Mouse (Mus musculus): ENCODE data around the gene Tnfrsf25. TPM values are rescaled to one million over a fixed set of nuclear protein-coding genes. Genes with fewer than 3 reads are reported as not detected.

Tnfrsf25 gene
- polyA plus RNA-seq, 1 experiment from 2014 or later = 0.90 TPM

DNA sequence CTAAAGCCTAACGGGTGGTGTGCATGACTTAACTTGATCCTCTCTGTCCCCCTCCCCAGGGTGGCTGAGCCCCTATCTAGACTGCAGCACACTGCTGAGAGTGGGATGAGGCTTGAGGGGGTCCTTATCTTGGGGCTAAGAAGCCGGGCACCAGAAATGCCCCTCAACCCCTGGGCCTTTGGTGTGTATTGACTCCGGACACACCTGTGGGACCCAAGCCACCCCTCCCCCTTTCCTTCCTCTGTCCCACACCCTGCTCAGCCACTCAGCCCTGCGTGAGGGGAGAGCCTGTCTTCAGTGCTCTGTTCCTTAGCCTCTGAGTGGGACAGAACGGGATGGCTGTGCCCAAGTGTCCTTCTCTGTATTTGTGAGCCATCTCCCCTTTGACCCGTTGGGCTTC, 18.8 kb upstream of the Tnfrsf25 start:
- no peaks in the 10 kb centered on the region for H3K9me3 ChIP-seq
- H3K4me1 ChIP-seq = peaks cover 73% of the 10 kb centered on the region
- H3K4me3 ChIP-seq = peak overlapping the region; percentile 47
- H3K27me3 ChIP-seq (ENCODE audit: insufficient read depth, poor library complexity, severe bottlenecking) = 0 out of 2 replicates have a peak, but pooled peaks cover 12% of the 10 kb centered on the region
- 31% methylated on average over 6 of the region's 6 CpGs for WGBS
- DNase-seq (ENCODE audit: low spot score) = no peak
- H3K27ac ChIP-seq = peak overlapping the region; percentile 79
- H3K36me3 ChIP-seq = peaks cover 2% of the 10 kb centered on the region

DNA sequence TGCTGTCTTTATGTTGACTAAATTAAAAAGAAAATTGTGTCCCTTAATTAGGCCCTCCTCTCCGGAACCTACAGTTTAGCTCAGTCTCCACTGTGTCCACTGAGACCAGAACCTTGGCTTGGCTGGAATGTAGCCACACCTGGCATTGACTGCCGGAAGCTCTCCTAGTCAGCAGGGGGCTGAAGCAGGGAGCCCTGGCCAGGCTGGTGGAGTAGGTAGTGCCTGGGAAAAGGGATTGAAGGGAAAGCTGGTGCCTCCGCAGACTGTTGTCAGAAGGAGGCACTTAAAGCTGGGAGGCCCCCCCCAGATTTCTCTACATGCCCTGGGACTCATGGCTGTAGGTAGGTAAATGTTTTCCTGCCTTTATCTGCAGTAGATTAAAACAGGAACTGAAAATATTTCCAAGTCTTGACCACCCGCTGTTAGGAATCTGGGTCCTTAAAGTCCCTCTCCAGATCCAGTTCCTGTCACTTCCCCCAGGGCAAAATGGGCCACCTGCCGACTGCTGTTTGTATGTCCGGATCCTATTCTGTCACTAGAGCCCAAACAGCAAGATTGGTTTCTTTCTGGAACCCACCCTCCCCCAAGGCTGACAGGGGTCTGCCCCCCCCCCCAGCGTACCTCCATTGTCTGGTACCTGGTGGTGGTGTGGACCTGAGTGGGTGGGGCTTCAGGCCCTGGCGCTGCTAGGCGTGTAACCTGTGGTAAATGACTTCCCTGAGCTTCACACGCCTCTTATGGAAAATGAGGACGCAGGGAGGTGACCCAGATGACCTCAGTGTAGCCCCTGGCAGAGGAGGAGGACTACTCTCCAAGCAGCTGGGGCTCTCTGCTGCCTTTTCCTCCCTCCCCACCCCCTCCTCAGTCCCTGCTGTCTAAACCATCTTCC, 17.6 kb upstream of the Tnfrsf25 start:
- peak overlapping the region; percentile 47 for H3K4me3 ChIP-seq
- peaks cover 67% of the 10 kb centered on the region for H3K4me1 ChIP-seq
- WGBS = 27% methylated on average over 11 of the region's 11 CpGs
- peak overlapping the region; percentile 29; the same call in 1 of the 2 replicates for H3K27ac ChIP-seq
- 0 out of 2 replicates have a peak, but pooled peaks cover 12% of the 10 kb centered on the region for H3K27me3 ChIP-seq (ENCODE audit: insufficient read depth, poor library complexity, severe bottlenecking)
- DNase-seq (ENCODE audit: low spot score) = no peak
- no peaks in the 10 kb centered on the region for H3K9me3 ChIP-seq
- peaks cover 13% of the 10 kb centered on the region for H3K36me3 ChIP-seq

DNA sequence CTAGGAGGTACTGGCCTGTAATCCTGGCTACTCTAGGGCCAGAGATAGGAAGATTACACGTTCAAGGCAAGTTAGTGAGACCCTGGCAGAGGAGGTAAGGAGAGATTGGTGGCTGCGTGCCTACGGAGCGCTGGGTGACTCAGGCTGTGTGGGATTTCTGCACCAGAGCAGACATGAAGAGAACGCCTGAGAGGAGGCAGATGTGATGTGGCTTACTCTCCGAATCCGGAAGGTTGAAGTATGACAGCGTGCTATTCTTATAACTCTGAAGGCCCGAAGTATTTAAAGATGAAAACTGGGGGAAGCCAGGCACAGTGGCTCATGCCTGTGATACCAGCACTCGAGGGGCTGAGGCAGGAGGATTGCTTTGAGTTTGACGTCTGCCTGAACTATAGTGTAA, 15.2 kb upstream of the Tnfrsf25 start:
- peak overlapping the region; percentile 16; the same call in 1 of the 2 replicates for H3K27ac ChIP-seq
- DNase-seq (ENCODE audit: low spot score) = no peak
- peaks cover 32% of the 10 kb centered on the region for H3K36me3 ChIP-seq
- peaks cover 66% of the 10 kb centered on the region for H3K4me1 ChIP-seq
- no peaks in the 10 kb centered on the region for H3K9me3 ChIP-seq
- no peak overlapping the region for H3K4me3 ChIP-seq
- 67% methylated on average over 11 of the region's 11 CpGs for WGBS
- H3K27me3 ChIP-seq (ENCODE audit: insufficient read depth, poor library complexity, severe bottlenecking) = peaks cover 27% of the 10 kb centered on the region

DNA sequence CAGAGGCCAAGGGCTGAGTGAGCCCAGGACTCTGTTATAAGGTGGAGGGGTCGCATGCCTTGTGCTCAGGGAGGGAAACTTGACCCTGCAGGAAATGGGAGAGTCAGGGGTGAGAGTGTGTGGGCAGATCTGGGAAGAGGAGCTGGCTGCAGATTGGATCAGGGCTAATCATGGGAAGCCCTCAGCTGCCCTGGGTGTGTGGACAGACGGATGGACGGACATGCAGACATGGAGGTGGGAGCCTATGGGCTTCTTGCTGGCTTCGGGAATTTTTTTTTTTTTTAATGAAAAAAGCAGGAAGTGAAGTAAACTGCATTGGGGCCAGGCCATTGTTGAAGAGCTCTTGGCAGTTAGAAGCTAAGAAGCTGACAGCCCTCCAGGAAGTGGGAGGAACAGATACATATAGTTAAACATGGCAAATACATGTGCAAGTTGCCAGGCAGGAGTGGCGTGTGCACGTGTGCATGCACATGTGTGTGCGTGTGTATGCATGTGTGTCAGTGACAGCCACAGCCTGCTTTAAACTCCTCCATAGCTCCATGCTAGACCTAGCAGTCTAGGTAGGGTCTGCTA, 14.6 kb upstream of the Tnfrsf25 start:
- peaks cover 65% of the 10 kb centered on the region for H3K4me1 ChIP-seq
- DNase-seq (ENCODE audit: low spot score) = no peak
- H3K9me3 ChIP-seq = no peaks in the 10 kb centered on the region
- peaks cover 38% of the 10 kb centered on the region for H3K36me3 ChIP-seq
- WGBS = 57% methylated on average over 7 of the region's 7 CpGs
- no peak overlapping the region for H3K4me3 ChIP-seq
- peak overlapping the region; percentile 9; the same call in 1 of the 2 replicates for H3K27ac ChIP-seq
- H3K27me3 ChIP-seq (ENCODE audit: insufficient read depth, poor library complexity, severe bottlenecking) = peaks cover 29% of the 10 kb centered on the region

DNA sequence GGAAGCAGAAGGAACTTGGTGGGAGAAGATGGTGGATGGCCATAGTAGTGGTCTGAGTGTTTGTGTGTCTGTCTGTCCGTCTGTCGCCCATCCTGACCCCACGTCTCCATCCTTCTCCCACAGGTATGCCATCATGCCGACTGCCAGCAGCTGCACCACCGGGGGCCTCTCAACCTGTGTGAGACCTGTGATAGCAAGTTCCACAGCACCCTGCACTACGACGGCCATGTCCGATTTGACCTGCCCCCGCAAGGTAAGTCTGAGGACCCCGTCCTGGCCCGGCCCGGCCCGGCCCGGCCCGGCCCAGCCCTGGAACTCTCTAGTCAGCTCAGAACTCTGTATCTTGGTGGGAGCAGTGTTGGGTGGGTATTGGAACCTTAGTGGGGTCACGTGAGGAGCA, 13.8 kb upstream of the Tnfrsf25 start:
- Histone ChIP-seq H3K36me3 (peaks cover 44% of the 10 kb centered on the region), H3K4me3 (no peak overlapping the region), H3K27ac (no peak overlapping the region), H3K9me3 (no peaks in the 10 kb centered on the region), H3K27me3 (ENCODE audit: insufficient read depth, poor library complexity, severe bottlenecking) (peaks cover 26% of the 10 kb centered on the region), H3K4me1 (peaks cover 60% of the 10 kb centered on the region)
- no peak for DNase-seq (ENCODE audit: low spot score)
- 89% methylated on average over 16 of the region's 16 CpGs for WGBS

DNA sequence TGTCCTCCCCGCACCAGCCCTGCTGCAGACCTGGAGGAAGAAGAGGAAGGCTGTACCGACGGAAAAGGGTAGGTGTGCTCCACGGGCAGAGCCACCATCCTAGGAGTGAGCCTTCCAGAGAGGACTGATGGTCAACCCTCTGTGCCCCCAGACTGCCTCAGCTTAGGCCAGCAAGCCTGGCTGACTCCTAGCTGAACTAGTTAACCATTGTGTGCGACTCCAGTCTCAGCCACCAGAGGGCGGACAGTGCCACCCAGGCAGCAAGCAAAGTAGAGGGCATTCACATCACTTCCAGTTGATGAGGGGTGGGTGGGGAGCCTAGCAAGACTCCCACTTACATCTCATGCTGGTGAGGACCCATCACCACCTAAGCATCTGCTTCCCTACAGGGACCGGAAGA, 12.7 kb upstream of the Tnfrsf25 start:
- peaks cover 52% of the 10 kb centered on the region for H3K36me3 ChIP-seq
- no peak for DNase-seq (ENCODE audit: low spot score)
- H3K4me1 ChIP-seq = peaks cover 60% of the 10 kb centered on the region

DNA sequence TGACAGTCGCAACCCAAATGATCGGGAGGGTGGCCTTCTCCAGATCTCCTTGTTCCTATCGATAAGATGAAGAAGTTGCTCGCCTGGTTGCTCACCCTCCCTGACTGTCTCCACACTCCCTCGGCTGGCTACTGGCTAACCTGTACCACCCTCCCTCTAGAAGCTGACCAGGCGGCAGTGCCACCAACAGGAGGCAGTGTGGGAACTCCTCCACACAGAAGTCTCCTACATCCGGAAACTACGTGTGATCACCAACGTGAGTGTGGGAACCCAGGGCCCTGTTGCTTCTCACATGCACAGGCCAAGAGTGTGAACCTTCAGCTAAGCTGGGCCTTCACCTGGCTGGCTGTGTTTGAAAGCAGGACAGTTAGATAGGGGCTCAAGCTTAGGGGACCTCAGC, 9.0 kb upstream of the Tnfrsf25 start:
- peaks cover 85% of the 10 kb centered on the region for H3K36me3 ChIP-seq
- no peak for DNase-seq (ENCODE audit: low spot score)
- H3K9me3 ChIP-seq = no peaks in the 10 kb centered on the region
- no peak overlapping the region for H3K27ac ChIP-seq
- peaks cover 45% of the 10 kb centered on the region for H3K27me3 ChIP-seq (ENCODE audit: insufficient read depth, poor library complexity, severe bottlenecking)
- peak overlapping the region; percentile 59; the same call in 1 of the 2 replicates for H3K4me3 ChIP-seq
- WGBS = 49% methylated on average over 9 of the region's 9 CpGs
- H3K4me1 ChIP-seq = peaks cover 31% of the 10 kb centered on the region

More for the DNA sequence above, 12.7 kb upstream of the Tnfrsf25 start:
- H3K9me3 ChIP-seq = no peaks in the 10 kb centered on the region
- H3K4me3 ChIP-seq = no peak overlapping the region
- no peak overlapping the region for H3K27ac ChIP-seq
- 42% methylated on average over 7 of the region's 7 CpGs for WGBS
- H3K27me3 ChIP-seq (ENCODE audit: insufficient read depth, poor library complexity, severe bottlenecking) = peaks cover 30% of the 10 kb centered on the region

DNA sequence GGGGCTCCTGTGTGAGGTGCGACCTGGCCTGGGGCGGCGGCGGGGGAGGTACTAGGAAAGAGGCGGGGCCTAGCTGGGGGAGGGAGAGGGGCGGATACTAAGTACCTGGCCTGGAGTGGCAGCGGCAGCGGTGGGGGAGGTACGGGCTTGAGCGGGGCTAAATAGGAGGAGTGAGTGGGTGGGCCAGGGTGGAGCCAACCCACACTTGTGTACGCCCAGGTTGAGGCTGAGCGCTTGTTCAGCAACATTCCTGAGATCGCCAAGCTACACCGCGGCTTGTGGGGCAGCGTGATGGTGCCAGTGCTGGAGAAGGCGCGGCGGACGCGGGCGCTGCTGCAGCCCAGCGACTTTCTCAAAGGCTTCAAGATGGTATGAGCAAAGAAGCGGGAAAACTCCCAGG, 8.2 kb upstream of the Tnfrsf25 start:
- Histone ChIP-seq H3K27me3 (ENCODE audit: insufficient read depth, poor library complexity, severe bottlenecking) (peaks cover 51% of the 10 kb centered on the region), H3K36me3 (peaks cover 85% of the 10 kb centered on the region), H3K4me1 (peaks cover 27% of the 10 kb centered on the region), H3K4me3 (peak overlapping the region; percentile 59), H3K9me3 (no peaks in the 10 kb centered on the region), H3K27ac (peak overlapping the region; percentile 72)
- 9% methylated on average over 24 of the region's 24 CpGs for WGBS
- peak; percentile 91 for DNase-seq (ENCODE audit: low spot score)

DNA sequence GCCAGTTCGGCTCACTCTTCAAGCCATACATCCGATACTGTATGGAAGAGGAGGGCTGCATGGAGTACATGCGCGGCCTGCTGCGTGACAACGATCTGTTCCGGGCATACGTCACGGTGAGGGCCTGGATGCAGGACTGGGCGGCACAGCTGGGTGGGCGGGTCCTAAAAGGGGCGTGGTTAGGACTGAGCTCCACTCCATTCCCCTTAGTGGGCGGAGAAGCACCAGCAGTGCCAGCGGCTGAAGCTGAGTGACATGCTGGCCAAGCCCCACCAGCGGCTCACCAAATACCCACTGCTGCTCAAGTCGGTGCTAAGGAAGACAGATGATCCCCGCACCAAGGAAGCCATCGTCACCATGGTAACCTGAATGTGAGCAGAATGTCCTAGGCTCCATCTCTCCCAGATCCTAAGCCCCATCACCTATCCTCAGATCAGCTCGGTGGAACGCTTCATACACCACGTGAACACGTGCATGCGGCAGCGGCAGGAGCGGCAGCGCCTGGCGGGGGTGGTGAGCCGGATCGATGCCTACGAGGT, 7.7 kb upstream of the Tnfrsf25 start:
- H3K4me1 ChIP-seq = peaks cover 24% of the 10 kb centered on the region
- H3K36me3 ChIP-seq = peaks cover 82% of the 10 kb centered on the region
- WGBS = 14% methylated on average over 30 of the region's 30 CpGs
- DNase-seq (ENCODE audit: low spot score) = peak; percentile 97
- no peaks in the 10 kb centered on the region for H3K9me3 ChIP-seq
- peaks cover 55% of the 10 kb centered on the region for H3K27me3 ChIP-seq (ENCODE audit: insufficient read depth, poor library complexity, severe bottlenecking)
- H3K4me3 ChIP-seq = peak overlapping the region; percentile 59
- peak overlapping the region; percentile 72 for H3K27ac ChIP-seq

DNA sequence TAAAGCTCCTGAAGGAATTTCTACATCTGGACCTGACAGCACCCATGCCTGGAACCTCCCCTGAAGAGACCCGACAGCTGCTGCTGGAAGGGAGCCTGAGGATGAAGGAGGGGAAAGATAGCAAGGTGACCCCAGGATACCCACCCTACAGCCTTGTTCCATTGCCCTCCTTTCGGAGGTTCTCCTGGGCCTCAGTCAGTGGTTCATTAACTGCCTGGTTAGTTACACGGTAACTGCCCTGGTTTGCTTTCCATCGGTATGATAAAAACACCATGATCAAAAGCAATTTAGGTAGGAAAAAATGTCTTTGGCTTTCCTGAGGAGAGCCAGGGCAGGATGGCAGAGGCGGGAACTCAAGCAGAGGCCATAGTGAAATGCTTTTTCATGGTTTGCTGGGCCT, 7.1 kb upstream of the Tnfrsf25 start:
- peaks cover 58% of the 10 kb centered on the region for H3K27me3 ChIP-seq (ENCODE audit: insufficient read depth, poor library complexity, severe bottlenecking)
- WGBS = 82% methylated on average over 5 of the region's 5 CpGs
- H3K4me1 ChIP-seq = peaks cover 24% of the 10 kb centered on the region
- H3K4me3 ChIP-seq = peak overlapping the region; percentile 59
- H3K27ac ChIP-seq = no peak overlapping the region
- H3K36me3 ChIP-seq = peaks cover 82% of the 10 kb centered on the region
- no peak for DNase-seq (ENCODE audit: low spot score)
- no peaks in the 10 kb centered on the region for H3K9me3 ChIP-seq

DNA sequence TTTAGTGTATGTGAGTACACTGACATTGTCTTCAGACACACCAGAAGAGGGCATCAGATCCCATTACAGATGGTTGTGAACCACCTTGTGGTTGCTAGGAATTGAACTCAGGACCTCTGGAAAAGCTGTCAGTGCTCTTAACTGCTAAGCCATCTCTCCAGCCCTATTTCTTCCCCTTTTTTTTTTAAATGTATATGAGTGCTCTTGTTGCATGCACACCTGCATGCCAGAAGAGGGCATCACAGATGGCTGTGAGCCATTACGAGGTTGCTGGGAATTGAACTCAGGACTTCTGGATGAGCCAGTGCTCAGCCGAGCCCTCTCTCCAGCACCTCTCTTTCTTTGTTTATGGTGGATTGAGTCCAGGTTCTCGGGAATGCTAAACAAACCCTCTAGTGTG, 6.2 kb upstream of the Tnfrsf25 start:
- peaks cover 58% of the 10 kb centered on the region for H3K27me3 ChIP-seq (ENCODE audit: insufficient read depth, poor library complexity, severe bottlenecking)

DNA sequence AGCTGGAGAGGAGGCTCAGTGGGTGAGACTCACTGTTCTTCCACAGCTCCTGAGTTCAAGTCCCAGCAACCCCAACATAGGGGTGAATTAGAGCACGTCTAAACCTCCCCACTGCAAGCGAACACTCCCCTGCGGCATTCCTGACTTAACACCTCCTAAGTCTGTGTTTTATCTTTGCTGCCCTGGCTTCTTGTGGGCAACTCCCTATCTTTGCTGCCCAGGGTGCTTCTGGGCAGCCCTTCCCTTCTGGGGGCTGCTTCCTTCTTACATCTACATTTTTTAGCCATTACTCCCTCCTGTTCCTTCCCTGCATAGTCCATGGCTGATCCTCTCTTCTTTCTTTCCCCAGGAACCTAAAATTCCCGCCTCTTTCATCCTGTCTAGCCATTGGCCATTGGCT, 5.0 kb upstream of the Tnfrsf25 start:
- no peak overlapping the region for H3K27ac ChIP-seq
- no peaks in the 10 kb centered on the region for H3K9me3 ChIP-seq
- H3K4me3 ChIP-seq = no peak overlapping the region
- peaks cover 66% of the 10 kb centered on the region for H3K27me3 ChIP-seq (ENCODE audit: insufficient read depth, poor library complexity, severe bottlenecking)
- peaks cover 82% of the 10 kb centered on the region for H3K36me3 ChIP-seq
- 59% methylated on average over 4 of the region's 4 CpGs for WGBS
- no peak for DNase-seq (ENCODE audit: low spot score)
- peaks cover 42% of the 10 kb centered on the region for H3K4me1 ChIP-seq

More for the DNA sequence above, 6.2 kb upstream of the Tnfrsf25 start:
- H3K4me1 ChIP-seq = peaks cover 32% of the 10 kb centered on the region
- H3K4me3 ChIP-seq = no peak overlapping the region
- H3K27ac ChIP-seq = no peak overlapping the region
- DNase-seq (ENCODE audit: low spot score) = no peak
- 87% methylated on average over 3 of the region's 3 CpGs for WGBS
- no peaks in the 10 kb centered on the region for H3K9me3 ChIP-seq
- H3K36me3 ChIP-seq = peaks cover 82% of the 10 kb centered on the region

DNA sequence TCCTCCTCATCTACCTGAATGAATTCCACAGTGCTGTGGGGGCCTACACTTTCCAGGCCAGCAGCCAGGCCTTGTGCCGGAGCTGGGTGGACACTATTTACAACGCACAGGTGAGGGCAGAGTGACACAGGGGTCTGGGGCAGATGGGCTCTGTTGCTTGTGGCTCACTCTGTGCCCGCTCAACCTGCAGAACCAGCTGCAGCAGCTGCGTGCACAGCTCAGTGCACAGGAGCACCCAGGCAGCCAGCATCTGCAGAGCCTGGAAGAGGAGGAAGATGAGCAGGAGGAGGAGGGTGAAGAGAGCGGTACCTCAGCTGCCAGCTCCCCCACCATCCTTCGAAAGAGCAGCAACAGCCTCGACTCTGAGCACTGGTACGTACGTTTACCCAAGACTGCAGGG, 3.4 kb upstream of the Tnfrsf25 start:
- H3K9me3 ChIP-seq = no peaks in the 10 kb centered on the region
- H3K36me3 ChIP-seq = peaks cover 69% of the 10 kb centered on the region
- WGBS = 86% methylated on average over 9 of the region's 9 CpGs
- no peak overlapping the region for H3K4me3 ChIP-seq
- DNase-seq (ENCODE audit: low spot score) = no peak
- H3K27me3 ChIP-seq (ENCODE audit: insufficient read depth, poor library complexity, severe bottlenecking) = peaks cover 71% of the 10 kb centered on the region
- peaks cover 48% of the 10 kb centered on the region for H3K4me1 ChIP-seq
- H3K27ac ChIP-seq = no peak overlapping the region
